Mouse (Mus musculus) retina, postnatal 1 day (tissue): ENCODE results near the gene Osgep.
"Not testable (repeated sequence)": the region's sequence is repeated elsewhere in the genome, so short reads cannot be mapped to it uniquely, and the experiment has no call there.

ENCODE experiments used
- DNase-seq: peaks from one replicate; pipeline ENCODE4 v3.0.0-alpha.2; 2012

Gene Osgep

DNA sequence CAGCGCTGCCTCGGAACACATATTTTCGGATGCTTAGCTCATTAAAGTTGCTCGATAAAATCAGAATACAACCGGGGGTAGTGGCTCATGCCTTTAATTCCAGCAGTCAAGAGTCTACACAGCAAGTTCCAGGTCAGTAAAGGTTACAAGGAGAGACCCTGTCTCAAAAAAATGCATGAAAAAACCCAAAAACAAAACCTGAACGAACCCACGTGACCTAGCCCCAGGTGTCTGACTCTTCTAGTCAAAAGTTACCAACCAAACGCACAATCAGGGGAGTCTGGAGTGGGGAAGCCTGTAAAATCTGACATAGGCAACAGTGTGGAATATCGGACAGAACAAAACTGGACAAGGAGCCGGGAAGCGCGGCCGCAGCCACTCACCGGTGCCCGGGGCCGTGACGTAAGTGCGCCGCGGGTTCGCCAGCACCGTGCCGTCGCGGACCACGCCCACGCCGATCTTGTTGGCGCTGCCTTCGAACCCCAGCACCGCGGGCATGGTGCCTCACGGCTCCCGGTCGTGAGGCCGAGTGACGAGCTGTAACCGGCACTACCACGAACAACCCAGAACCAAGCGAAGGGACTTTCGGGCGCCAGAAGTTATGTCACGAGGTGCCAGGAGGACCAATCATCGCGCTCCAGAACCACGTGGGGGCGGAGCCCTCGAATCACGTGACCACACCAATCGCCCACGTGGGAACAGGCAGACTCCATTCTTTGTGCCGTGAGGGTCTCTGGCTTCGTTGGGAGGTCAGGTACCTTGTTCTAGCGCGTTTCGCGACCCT lies at the start of gene Osgep, which contains the start of gene Apex1:
Gene Osgep (minus strand): TSS at position 613 of the 784 bp plus-strand sequence.
Gene Apex1 (plus strand): TSS at position 688 of the 784 bp plus-strand sequence.
- DNase-seq, result peak; percentile 98

DNA sequence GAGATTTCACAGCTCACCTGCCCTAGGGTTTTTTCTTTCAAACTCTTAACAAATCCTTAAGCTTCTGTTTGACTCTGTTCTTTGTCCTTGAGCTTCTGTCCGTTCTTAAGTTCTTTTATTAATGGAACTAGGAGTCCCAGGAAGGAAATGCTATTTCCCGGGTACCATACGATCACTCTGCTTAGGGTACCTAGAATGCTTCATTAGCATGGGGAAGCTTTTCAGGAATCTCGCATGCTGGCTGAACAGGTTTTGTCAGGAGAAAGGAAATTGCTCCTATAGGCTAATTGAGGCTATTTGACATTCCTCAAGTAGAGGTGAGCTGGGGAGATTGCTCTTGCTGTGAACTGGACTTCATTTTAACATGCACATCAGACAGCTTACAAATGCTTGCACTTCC lies 49.0 kb upstream of the Osgep start:
- DNase-seq, result no peak

DNA sequence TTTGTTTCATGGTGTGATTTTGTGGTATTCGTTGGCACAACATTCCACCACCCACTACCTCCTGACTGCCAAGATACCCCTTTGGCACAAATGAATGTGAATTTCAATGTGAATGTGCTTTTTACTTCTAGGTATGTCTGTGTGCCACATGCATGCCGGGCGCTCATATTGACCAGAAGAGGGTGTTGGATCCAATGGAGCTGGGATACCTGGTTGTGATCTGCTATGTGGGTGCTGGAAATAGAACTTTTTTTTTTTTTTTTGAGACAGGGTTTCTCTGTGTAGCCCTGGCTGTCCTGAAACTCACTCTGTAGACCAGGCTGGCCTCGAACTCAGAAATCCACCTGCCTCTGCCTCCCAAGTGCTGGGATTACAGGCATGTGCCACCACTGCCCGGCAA lies 48.4 kb upstream of the Osgep start:
- DNase-seq, result not testable (repeated sequence)

DNA sequence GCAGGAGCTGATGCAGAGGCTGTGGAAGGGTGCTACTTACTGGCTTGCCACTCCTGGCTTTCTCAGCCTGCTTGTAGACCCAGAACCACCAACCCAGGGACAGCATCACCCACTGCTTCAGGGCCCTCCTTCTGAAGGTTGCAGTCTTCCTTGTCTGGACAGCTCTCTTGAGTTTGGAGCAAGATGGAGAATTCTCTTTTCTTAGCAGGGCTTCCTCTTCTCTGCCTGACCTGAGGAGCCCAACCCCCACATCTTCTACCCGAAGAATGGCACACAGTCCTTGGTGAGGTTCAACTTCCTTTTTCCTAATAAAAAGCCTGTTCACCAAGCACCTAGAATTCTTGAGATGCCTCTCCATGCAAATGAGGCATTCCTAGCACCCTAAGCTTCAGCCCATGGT lies 46.1 kb upstream of the Osgep start:
- DNase-seq, result no peak

DNA sequence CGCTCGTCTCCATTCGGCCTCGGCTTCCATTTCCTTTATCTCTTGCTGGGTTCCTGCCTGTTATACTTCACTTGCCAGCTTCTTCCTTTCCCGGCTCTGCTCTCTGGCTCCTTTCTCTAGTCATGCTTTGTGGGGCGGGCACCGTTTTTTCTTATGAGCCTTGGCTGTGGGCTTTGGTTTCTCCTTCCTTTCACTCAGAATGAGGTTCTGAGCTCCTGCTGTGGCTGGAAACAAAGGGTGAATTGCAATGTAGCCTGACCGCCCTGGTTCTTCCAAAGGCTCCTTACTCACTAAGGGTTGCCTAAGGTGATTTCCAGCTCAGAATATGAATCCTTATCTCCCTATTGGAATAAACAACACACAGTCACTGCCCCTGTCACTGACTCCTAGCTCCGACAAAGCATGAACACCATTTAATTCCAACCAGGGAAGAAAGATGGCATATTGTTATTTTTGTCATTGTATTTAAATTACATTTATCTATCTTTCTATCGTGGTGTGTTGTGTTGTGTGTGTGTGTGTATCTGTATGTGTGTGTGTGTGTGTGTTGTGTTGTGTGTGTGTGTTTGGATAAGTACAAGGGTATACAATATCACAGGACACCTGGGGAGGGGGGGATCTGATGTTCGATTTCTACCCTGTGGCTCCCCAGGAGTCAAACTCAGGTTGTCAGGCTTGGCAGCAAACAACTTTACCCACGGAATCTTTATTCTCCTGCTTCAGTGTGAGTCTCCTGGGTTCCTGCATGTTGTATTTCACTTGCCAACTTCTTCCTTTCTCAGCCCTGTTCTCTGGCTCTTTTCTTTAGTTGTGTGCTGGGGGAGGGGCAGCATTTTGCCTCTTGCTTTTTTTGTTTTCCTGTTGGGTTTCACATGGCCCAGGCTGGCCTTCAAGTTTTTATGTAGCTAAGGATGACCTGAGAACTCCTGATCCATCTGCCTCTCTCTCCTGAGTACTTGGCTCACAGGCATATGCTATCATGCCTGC lies 45.2 kb upstream of the Osgep start:
- peak; percentile 47 for DNase-seq

GRCm38 (mm10) chr14:50969041-50969440 lies 44.3 kb upstream of the Osgep start:
- DNase-seq, result peak; percentile 45

DNA sequence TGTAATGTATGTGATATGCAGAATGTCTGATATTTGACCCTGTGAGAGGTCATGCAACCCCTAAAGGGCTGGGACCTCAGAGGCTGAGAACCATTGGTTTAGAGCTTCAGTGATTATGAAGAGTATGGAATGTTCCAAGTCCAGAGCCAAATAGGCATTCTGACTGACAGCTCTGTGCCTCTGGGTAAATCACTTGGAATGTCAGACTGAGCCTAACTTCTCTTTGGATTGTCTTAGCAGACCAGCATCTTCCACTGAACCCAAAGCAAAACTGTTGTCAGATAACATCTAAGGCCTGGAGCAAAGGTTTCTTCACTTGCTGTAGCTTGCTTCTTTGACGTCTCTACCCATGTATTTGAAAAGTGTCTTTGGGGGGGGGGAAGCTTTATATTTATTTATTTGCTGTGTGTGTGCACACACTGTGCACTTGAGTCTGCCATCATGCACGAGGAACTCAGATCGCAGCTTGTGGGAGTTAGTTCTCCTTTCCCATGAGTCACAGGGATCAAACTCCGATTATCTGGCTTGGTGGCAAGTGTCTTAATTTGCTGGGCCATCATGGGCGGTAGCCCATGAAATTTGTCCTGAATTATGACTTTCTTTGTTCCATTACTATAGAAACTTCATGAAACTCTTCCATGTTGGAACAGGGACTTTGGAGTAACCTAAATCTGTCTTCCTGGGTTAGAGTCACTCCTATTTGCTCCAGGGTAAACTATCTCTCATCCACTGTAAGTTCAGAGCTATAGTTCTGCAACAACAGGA lies 43.7 kb upstream of the Osgep start:
- DNase-seq, result peak; percentile 72

DNA sequence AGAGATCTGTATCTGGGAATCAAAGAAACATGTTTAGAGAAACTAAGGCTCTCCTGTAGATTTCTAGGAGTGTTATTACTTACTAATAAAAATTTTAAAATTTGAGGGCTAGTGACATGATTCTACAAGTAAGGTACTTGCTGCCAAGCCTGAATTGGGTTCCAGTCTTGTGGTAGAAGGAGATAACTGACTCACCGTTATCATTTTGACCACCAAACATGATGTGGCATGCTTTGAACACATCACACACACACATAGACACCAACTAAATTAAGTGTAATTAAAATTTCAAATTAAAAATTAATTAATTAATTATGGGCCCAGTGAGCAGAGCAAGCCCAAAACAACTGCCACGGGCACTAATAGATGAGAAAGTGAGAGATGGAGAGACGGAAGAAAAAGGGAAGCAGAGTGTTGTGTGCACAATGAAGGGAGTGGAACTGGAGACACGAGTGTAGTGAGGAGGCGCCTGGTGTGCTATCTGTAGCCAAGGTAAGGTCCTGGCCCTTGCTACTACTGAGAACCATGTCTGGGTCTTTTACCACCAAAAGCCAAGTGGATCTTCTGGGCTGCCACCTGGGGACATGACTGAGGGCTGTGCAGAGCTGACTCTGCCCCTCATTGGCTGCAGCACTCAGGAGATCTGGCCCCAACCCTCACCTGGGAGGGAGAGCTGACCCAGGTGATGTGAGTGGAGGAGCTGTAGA lies 33.7 kb upstream of the Osgep start:
- not testable (repeated sequence) for DNase-seq

DNA sequence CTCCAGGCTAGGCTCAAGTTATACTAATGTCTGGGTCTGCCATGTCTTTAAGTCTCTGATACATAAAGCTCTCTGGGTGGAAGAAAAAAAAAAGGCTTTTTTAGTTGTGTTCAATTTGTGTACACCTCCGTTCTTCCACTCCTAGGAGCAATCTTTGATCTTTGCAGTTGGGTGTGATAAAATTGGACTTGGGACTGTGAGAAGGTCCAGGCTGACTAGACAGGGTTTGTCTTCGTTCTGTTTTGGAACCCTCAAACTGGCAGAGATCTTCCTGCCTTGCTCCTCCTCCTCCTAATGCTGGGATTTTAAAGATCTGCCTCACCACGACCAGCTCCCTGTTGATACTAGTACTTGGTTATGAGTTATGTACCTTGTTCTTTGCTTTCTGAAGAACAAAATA lies 32.5 kb upstream of the Osgep start:
- not testable (repeated sequence) for DNase-seq

- DNase-seq, result not testable (repeated sequence)
Observed at GRCm38 (mm10) chr14:50956724-50957123, 32.0 kb upstream of the Osgep start.

DNA sequence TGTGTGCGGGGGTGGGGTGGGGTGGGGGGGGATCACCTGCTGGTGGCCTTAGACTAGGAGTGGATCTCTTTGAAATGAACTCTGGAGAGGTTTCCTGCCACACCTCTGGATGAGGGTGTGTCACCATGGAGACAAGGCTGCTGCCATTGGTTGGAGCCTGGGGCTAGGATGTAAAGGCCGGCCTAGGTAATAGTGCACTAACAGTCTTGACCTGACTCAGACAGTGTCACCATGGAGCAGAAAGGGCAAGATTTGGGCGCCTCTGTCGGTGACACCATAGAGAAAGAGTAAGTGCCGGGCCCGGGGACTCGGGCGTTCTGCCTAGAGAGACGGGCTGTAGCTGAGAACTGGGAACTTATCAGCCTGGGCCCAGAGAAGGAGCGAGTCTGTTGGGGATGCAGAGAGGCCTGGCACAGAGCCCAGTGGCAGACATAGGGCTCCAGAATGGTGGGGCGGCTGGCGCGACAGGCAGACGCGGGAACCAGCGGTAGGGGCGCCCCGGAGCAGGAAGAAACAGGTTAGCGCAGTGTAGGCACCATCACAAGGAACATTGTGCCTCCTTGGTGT lies 31.3 kb upstream of the Osgep start, which contains the start of gene Pnp2:
Gene Pnp2 (plus strand): TSS at position 51 of the 567 bp plus-strand sequence.
- DNase-seq, result peak; percentile 54

- DNase-seq, result no peak
Observed at GRCm38 (mm10) chr14:50955487-50955886, 30.8 kb upstream of the Osgep start.

GRCm38 (mm10) chr14:50945526-50945925 lies 20.8 kb upstream of the Osgep start:
- not testable (repeated sequence) for DNase-seq

GRCm38 (mm10) chr14:50945081-50945480 lies 20.4 kb upstream of the Osgep start:
- DNase-seq, result not testable (repeated sequence)

DNA sequence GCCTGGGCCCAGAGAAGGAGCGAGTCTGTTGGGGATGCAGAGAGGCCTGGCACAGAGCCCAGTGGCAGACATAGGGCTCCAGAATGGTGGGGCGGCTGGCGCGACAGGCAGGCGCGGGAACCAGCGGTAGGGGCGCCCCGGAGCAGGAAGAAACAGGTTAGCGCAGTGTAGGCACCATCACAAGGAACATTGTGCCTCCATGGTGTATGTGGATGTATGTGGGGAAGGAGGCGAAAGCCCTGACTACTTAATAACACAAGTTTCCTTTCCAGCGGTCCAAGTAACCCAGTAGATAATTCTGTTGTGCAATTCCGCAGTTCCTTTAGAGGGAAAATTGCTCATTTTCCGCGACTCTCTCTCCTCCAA lies 20.0 kb upstream of the Osgep start:
- DNase-seq, result not testable (repeated sequence)

DNA sequence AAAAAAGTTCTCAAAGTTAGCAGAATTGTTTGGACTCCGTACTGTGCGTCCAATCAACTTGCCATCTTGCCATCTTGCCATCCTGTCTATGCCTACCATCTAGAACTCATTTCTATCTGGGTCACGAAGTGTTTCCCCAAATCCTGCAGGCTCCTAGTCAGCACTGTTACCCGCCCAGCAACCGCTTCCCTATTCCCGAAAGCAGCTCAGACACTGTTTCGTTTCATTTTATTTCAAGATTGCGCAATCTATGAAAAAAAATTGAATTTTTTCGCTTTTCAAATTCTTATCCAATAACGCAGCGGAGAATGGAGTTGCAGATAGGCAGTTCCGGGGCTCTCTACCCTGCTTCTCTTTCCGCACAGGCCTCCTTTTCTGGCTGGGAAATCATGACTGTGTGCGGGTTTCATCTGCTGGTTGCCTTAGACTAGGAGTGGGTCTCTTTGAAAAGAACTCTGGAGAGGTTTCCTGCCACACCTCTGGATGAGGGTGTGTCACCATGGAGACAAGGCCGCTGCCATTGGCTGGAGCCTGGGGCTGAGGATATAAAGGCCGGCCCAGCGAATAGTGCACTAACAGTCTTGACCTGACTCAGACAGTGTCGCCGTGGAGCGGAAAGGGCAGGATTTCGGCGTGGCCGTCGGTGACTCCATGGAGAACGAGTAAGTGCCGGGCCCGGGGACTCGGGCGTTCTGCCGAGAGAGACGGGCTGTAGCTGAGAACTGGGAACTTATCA lies 19.4 kb upstream of the Osgep start, which contains the start of gene Gm49342:
Gene Gm49342 (plus strand): TSS at position 586 of the 736 bp plus-strand sequence.
- peak; percentile 96 for DNase-seq

- no peak for DNase-seq
Observed at GRCm38 (mm10) chr14:50938940-50939339, 14.2 kb upstream of the Osgep start.

DNA sequence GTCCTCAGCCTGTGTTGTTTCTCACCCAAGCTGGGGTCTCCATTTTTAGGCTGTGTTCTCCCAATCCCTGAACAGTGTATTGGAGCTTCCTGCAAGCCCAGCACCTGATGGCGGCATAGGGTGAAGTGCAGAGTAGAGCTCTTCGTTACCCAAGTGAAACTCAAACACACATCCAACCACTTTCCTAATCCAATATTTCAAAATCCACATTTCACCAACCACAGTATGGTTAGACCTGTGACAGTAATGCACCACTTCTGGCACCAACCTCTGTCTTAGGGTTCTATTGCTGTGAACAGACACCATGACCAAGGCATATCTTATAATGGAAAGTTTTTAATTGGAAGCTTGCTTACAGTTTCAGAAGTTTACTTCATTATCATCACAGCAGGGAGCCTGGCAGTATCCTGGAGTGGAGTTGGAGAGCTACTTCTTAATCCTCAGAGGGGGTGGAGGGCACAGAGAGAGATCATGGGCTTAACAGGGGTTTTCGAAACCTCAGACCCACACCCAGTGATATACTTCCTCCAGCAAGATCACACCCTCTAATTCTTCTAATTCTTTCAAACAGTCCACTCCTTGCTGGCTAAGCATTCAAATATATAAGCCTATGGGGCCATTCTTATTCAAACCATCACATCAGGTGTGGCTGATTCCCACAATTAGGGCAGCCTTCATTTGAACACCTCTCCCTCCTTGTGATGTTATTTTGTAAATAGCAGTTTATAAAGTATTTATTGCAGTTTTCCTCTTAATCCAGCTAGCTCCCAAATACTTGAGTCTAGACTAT lies 13.6 kb upstream of the Osgep start:
- no peak for DNase-seq

DNA sequence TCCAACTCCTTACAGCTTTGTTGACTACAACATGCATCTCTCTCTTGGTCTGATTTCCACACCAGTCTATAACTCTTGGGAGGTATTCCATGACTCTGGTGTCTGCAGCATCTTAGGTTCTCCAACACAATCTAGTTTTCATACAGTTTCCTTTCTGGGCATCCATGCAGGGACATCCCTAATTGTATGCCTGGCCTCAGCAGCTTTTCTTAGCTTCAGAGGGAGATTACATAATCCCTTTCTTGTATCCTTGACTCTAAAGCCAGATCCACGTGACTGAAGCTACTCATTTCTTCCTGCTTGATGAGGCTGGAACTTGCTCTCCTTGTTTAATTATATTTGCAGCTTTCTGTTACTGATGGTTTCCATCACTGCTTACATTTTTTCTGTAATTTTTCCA lies 12.0 kb upstream of the Osgep start:
- no peak for DNase-seq

DNA sequence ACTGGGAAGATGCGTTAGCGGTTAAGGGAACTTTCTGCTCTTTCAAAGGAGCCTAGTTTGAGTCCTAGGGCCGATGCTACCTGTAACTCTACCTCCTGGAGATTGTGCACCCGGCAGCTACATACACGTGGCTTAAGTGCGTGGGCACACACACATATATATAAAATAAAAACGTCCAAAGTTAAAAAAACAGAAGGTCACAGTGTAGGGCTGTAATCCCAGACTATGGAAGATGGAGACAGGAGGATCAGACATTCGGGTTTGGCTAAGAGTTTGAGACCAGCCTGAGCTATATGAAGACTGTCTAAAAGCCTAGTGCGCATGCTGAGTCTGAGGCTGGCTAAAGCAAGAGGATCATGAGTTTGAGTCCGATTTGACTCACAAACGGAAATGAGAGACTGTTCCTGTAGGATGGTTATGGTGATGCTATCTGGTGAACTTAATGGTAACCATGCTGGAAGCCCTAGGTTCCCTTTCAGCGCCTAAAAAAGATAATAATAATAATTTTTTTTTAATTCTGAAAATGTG lies 6.9 kb upstream of the Osgep start:
- no peak for DNase-seq
